Mouse (Mus musculus): ENCODE measurements around the gene Il5.

The Il5 gene

GRCm38 (mm10) chr11:53770125-53770791 is 49.7 kb downstream of the Il5 start:
- DNase-seq (ENCODE audit: low spot score), result peak; percentile 68

GRCm38 (mm10) chr11:53771001-53771744 is 50.6 kb downstream of the Il5 start:
- no peak for DNase-seq (ENCODE audit: low spot score)

- no peak for DNase-seq (ENCODE audit: low spot score)
These were observed 51.9 kb downstream of the Il5 start for GRCm38 (mm10) chr11:53772536-53772935.

- DNase-seq (ENCODE audit: low spot score), result no peak
These were observed 52.5 kb downstream of the Il5 start, which contains the start of gene Gm17334 for GRCm38 (mm10) chr11:53773087-53773486. Gene Gm17334 (minus strand): TSS chr11:53773187.

GRCm38 (mm10) chr11:53773641-53774360 is 53.2 kb downstream of the Il5 start:
- no peak for DNase-seq (ENCODE audit: low spot score)

All from adipocyte (in vitro differentiated cells).